Mouse (Mus musculus): Measurements from ENCODE around the gene Btg1.

The Btg1 gene

GRCm38 (mm10) chr10:96616001-96616708 is 651 bp upstream of the Btg1 start:
- DNase-seq (ENCODE audit: low read depth), result no peak

GRCm38 (mm10) chr10:96617221-96617950 is 580 bp downstream of the Btg1 start:
- DNase-seq (ENCODE audit: low read depth), result no peak

- no peak for DNase-seq (ENCODE audit: low read depth)
These were observed 1.3 kb downstream of the Btg1 start for GRCm38 (mm10) chr10:96617951-96618575.

GRCm38 (mm10) chr10:96619951-96620889 is 3.4 kb downstream of the Btg1 start:
- DNase-seq (ENCODE audit: low read depth), result no peak

GRCm38 (mm10) chr10:96620890-96621271 is 4.1 kb downstream of the Btg1 start:
- DNase-seq (ENCODE audit: low read depth), result no peak

- DNase-seq (ENCODE audit: low read depth), result no peak
These were observed 4.6 kb downstream of the Btg1 start for GRCm38 (mm10) chr10:96621361-96621945.

GRCm38 (mm10) chr10:96621980-96622645 is 5.3 kb downstream of the Btg1 start:
- DNase-seq (ENCODE audit: low read depth), result no peak

- DNase-seq (ENCODE audit: low read depth), result no peak
These were observed 6.2 kb downstream of the Btg1 start for GRCm38 (mm10) chr10:96622761-96623632.

- DNase-seq (ENCODE audit: low read depth), result no peak
These were observed 6.9 kb downstream of the Btg1 start for GRCm38 (mm10) chr10:96623633-96624195.

GRCm38 (mm10) chr10:96624406-96624805 is 7.6 kb downstream of the Btg1 start:
- no peak for DNase-seq (ENCODE audit: low read depth)

- DNase-seq (ENCODE audit: low read depth), result no peak
These were observed 8.3 kb downstream of the Btg1 start for GRCm38 (mm10) chr10:96625061-96625460.

- no peak for DNase-seq (ENCODE audit: low read depth)
These were observed 8.9 kb downstream of the Btg1 start for GRCm38 (mm10) chr10:96625682-96626081.

- DNase-seq (ENCODE audit: low read depth), result no peak
These were observed 9.4 kb downstream of the Btg1 start for GRCm38 (mm10) chr10:96626120-96626750.

GRCm38 (mm10) chr10:96627332-96627731 is 10.5 kb downstream of the Btg1 start:
- DNase-seq (ENCODE audit: low read depth), result no peak

- peak; percentile 93 for DNase-seq (ENCODE audit: low read depth)
These were observed 11.5 kb downstream of the Btg1 start for GRCm38 (mm10) chr10:96628100-96628912.

- no peak for DNase-seq (ENCODE audit: low read depth)
These were observed 12.1 kb downstream of the Btg1 start for GRCm38 (mm10) chr10:96628913-96629199.

GRCm38 (mm10) chr10:96630110-96630509 is 13.3 kb downstream of the Btg1 start:
- no peak for DNase-seq (ENCODE audit: low read depth)

GRCm38 (mm10) chr10:96631066-96631711 is 14.4 kb downstream of the Btg1 start:
- DNase-seq (ENCODE audit: low read depth), result no peak
